Mouse (Mus musculus): ENCODE results near the gene Slc25a21. TPM values are rescaled to one million over a fixed set of nuclear protein-coding genes. Genes with fewer than 3 reads are reported as not detected.

Gene Slc25a21
- polyA plus RNA-seq, 1 experiment from 2014 or later: 0.22 TPM

- Histone ChIP-seq H3K4me1 (replicated peaks) (no peaks in the 10 kb centered on the region), H3K36me3 (no peaks in the 10 kb centered on the region), H3K9me3 (no peaks in the 10 kb centered on the region), H3K4me3 (no peak overlapping the region), H3K9ac (no peak overlapping the region), H3K27ac (no peak overlapping the region), H3K27me3 (no peaks in the 10 kb centered on the region), H3K4me2 (no peak overlapping the region)
- ATAC-seq (ENCODE audit: low FRiP score): no peak
- WGBS: 54% methylated on average over 5 of the region's 5 CpGs
These were observed 104.2 kb downstream of the Slc25a21 start for GRCm38 (mm10) chr12:57093107-57093506.

GRCm38 (mm10) chr12:57084519-57084918 lies 112.8 kb downstream of the Slc25a21 start:
- no peak overlapping the region for H3K4me3 ChIP-seq
- ATAC-seq (ENCODE audit: low FRiP score): no peak
- no peaks in the 10 kb centered on the region for H3K36me3 ChIP-seq
- H3K27me3 ChIP-seq: no peaks in the 10 kb centered on the region
- H3K9ac ChIP-seq: no peak overlapping the region
- H3K4me2 ChIP-seq: no peak overlapping the region
- 10% methylated on average over 3 of the region's 3 CpGs for WGBS
- H3K4me1 ChIP-seq (replicated peaks): 0 out of 2 replicates have a peak, but pooled peaks cover 4% of the 10 kb centered on the region
- H3K9me3 ChIP-seq: no peaks in the 10 kb centered on the region
- H3K27ac ChIP-seq: no peak overlapping the region

- 80% methylated on average over 5 of the region's 5 CpGs for WGBS
- no peaks in the 10 kb centered on the region for H3K36me3 ChIP-seq
- 0 out of 2 replicates have a peak, but pooled peaks cover 4% of the 10 kb centered on the region for H3K4me1 ChIP-seq (replicated peaks)
These were observed 113.7 kb downstream of the Slc25a21 start for GRCm38 (mm10) chr12:57083533-57083932.

GRCm38 (mm10) chr12:57076606-57077005 lies 120.7 kb downstream of the Slc25a21 start:
- H3K4me1 ChIP-seq (replicated peaks): no peaks in the 10 kb centered on the region
- no peaks in the 10 kb centered on the region for H3K9me3 ChIP-seq
- 82% methylated on average over 4 of the region's 4 CpGs for WGBS
- H3K4me3 ChIP-seq: no peak overlapping the region
- no peak overlapping the region for H3K4me2 ChIP-seq
- no peak for ATAC-seq (ENCODE audit: low FRiP score)
- H3K27me3 ChIP-seq: no peaks in the 10 kb centered on the region
- H3K9ac ChIP-seq: no peak overlapping the region
- H3K36me3 ChIP-seq: no peaks in the 10 kb centered on the region
- no peak overlapping the region for H3K27ac ChIP-seq

More at GRCm38 (mm10) chr12:57083533-57083932, 113.7 kb downstream of the Slc25a21 start:
- H3K9me3 ChIP-seq: no peaks in the 10 kb centered on the region
- H3K4me2 ChIP-seq: no peak overlapping the region
- H3K4me3 ChIP-seq: no peak overlapping the region
- H3K27ac ChIP-seq: no peak overlapping the region
- no peaks in the 10 kb centered on the region for H3K27me3 ChIP-seq
- ATAC-seq (ENCODE audit: low FRiP score): no peak
- H3K9ac ChIP-seq: no peak overlapping the region

- H3K27ac ChIP-seq: no peak overlapping the region
- 70% methylated on average over 2 of the region's 2 CpGs for WGBS
- no peaks in the 10 kb centered on the region for H3K36me3 ChIP-seq
- ATAC-seq (ENCODE audit: low FRiP score): no peak
- H3K27me3 ChIP-seq: no peaks in the 10 kb centered on the region
- no peak overlapping the region for H3K4me2 ChIP-seq
- H3K9ac ChIP-seq: no peak overlapping the region
- H3K4me3 ChIP-seq: no peak overlapping the region
- H3K4me1 ChIP-seq (replicated peaks): 0 out of 2 replicates have a peak, but pooled peaks cover 3% of the 10 kb centered on the region
- H3K9me3 ChIP-seq: no peaks in the 10 kb centered on the region
These were observed 124.7 kb downstream of the Slc25a21 start for GRCm38 (mm10) chr12:57072616-57073015.

- no peaks in the 10 kb centered on the region for H3K27me3 ChIP-seq
- no peaks in the 10 kb centered on the region for H3K9me3 ChIP-seq
- 0 out of 2 replicates have a peak, but pooled peaks cover 3% of the 10 kb centered on the region for H3K4me1 ChIP-seq (replicated peaks)
- H3K27ac ChIP-seq: no peak overlapping the region
- no peak for ATAC-seq (ENCODE audit: low FRiP score)
- H3K9ac ChIP-seq: no peak overlapping the region
- no peaks in the 10 kb centered on the region for H3K36me3 ChIP-seq
- WGBS: 38% methylated on average over 5 of the region's 5 CpGs
- no peak overlapping the region for H3K4me2 ChIP-seq
- no peak overlapping the region for H3K4me3 ChIP-seq
These were observed 128.7 kb downstream of the Slc25a21 start for GRCm38 (mm10) chr12:57068607-57069006.

- Histone ChIP-seq H3K36me3 (no peaks in the 10 kb centered on the region), H3K4me2 (no peak overlapping the region), H3K9ac (no peak overlapping the region), H3K4me1 (replicated peaks) (no peaks in the 10 kb centered on the region), H3K27ac (no peak overlapping the region), H3K4me3 (no peak overlapping the region), H3K27me3 (no peaks in the 10 kb centered on the region), H3K9me3 (no peaks in the 10 kb centered on the region)
- no peak for ATAC-seq (ENCODE audit: low FRiP score)
- WGBS: 90% methylated on average over 4 of the region's 4 CpGs
These were observed 177.5 kb downstream of the Slc25a21 start for GRCm38 (mm10) chr12:57019737-57020136.

GRCm38 (mm10) chr12:57016845-57017244 lies 180.4 kb downstream of the Slc25a21 start:
- Histone ChIP-seq H3K27ac (no peak overlapping the region), H3K36me3 (no peaks in the 10 kb centered on the region), H3K4me1 (replicated peaks) (no peaks in the 10 kb centered on the region), H3K27me3 (no peaks in the 10 kb centered on the region), H3K4me2 (no peak overlapping the region), H3K4me3 (no peak overlapping the region), H3K9me3 (no peaks in the 10 kb centered on the region), H3K9ac (no peak overlapping the region)
- WGBS: 93% methylated on average over 3 of the region's 3 CpGs
- ATAC-seq (ENCODE audit: low FRiP score): no peak

GRCm38 (mm10) chr12:57016324-57016723 lies 180.9 kb downstream of the Slc25a21 start:
- Histone ChIP-seq H3K27ac (no peak overlapping the region), H3K4me3 (no peak overlapping the region), H3K27me3 (no peaks in the 10 kb centered on the region), H3K36me3 (no peaks in the 10 kb centered on the region), H3K4me2 (no peak overlapping the region), H3K4me1 (replicated peaks) (no peaks in the 10 kb centered on the region), H3K9me3 (no peaks in the 10 kb centered on the region), H3K9ac (no peak overlapping the region)
- no peak for ATAC-seq (ENCODE audit: low FRiP score)
- 82% methylated on average over 3 of the region's 3 CpGs for WGBS

- H3K4me2 ChIP-seq: no peak overlapping the region
- 42% methylated on average over 11 of the region's 11 CpGs for WGBS
- H3K4me3 ChIP-seq: no peak overlapping the region
These were observed 188.3 kb downstream of the Slc25a21 start for GRCm38 (mm10) chr12:57009010-57009409.

GRCm38 (mm10) chr12:56986049-56986448 lies 211.2 kb downstream of the Slc25a21 start:
- no peaks in the 10 kb centered on the region for H3K9me3 ChIP-seq
- no peak overlapping the region for H3K4me2 ChIP-seq
- no peak for ATAC-seq (ENCODE audit: low FRiP score)
- no peaks in the 10 kb centered on the region for H3K4me1 ChIP-seq (replicated peaks)
- no peak overlapping the region for H3K27ac ChIP-seq
- peaks cover 33% of the 10 kb centered on the region for H3K27me3 ChIP-seq
- H3K4me3 ChIP-seq: no peak overlapping the region
- H3K36me3 ChIP-seq: no peaks in the 10 kb centered on the region
- 13% methylated on average over 5 of the region's 5 CpGs for WGBS
- H3K9ac ChIP-seq: no peak overlapping the region

More at GRCm38 (mm10) chr12:57009010-57009409, 188.3 kb downstream of the Slc25a21 start:
- ATAC-seq (ENCODE audit: low FRiP score): no peak
- Histone ChIP-seq H3K36me3 (no peaks in the 10 kb centered on the region), H3K9me3 (no peaks in the 10 kb centered on the region), H3K4me1 (replicated peaks) (no peaks in the 10 kb centered on the region; the same call in 1 of the 2 replicates), H3K27me3 (no peaks in the 10 kb centered on the region), H3K9ac (no peak overlapping the region), H3K27ac (no peak overlapping the region)

- ATAC-seq (ENCODE audit: low FRiP score): no peak
- Histone ChIP-seq H3K27ac (no peak overlapping the region), H3K9me3 (no peaks in the 10 kb centered on the region), H3K4me3 (no peak overlapping the region), H3K4me1 (replicated peaks) (no peaks in the 10 kb centered on the region), H3K36me3 (no peaks in the 10 kb centered on the region), H3K27me3 (peaks cover 22% of the 10 kb centered on the region), H3K4me2 (no peak overlapping the region), H3K9ac (no peak overlapping the region)
- WGBS: 79% methylated on average over 15 of the region's 18 CpGs
These were observed 215.1 kb downstream of the Slc25a21 start for GRCm38 (mm10) chr12:56982066-56982626.

- 90% methylated on average over 6 of the region's 6 CpGs for WGBS
- ATAC-seq (ENCODE audit: low FRiP score): no peak
- no peaks in the 10 kb centered on the region for H3K4me1 ChIP-seq (replicated peaks)
- H3K27me3 ChIP-seq: no peaks in the 10 kb centered on the region
- H3K9me3 ChIP-seq: no peaks in the 10 kb centered on the region
- no peaks in the 10 kb centered on the region for H3K36me3 ChIP-seq
- H3K9ac ChIP-seq: no peak overlapping the region
- H3K4me2 ChIP-seq: no peak overlapping the region
- no peak overlapping the region for H3K4me3 ChIP-seq
- H3K27ac ChIP-seq: no peak overlapping the region
These were observed 222.0 kb downstream of the Slc25a21 start for GRCm38 (mm10) chr12:56975256-56975655.
